Mouse (Mus musculus): ENCODE data around the gene Spata2l.
A peak's percentile ranks its signal among the peaks of the same experiment; 100 is the strongest.
"Not testable (repeated sequence)": the region's sequence is repeated elsewhere in the genome, so short reads cannot be mapped to it uniquely, and the experiment has no call there.

Gene Spata2l

DNA sequence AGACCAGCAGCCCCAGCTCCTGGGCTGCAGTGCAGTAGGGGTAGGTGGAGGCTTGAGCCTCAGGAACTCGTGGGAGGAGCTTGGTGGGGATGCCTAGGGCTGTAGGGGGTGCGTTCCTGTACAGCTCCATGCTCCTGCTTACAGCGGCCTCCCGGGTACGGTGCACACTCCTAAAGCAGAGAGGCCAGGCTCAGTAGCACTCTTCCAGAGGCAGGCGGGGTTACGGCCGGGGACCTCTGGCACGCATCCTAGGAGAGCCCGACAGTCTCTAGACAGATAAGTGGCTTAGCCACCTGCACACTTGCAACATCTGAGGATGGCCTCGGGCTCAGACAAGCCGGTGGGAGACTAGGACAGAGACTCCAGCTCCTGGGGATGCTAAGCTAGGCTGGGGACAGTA, 9.5 kb upstream of the Spata2l start:
- no peak for DNase-seq (ENCODE audit: low read depth)

DNA sequence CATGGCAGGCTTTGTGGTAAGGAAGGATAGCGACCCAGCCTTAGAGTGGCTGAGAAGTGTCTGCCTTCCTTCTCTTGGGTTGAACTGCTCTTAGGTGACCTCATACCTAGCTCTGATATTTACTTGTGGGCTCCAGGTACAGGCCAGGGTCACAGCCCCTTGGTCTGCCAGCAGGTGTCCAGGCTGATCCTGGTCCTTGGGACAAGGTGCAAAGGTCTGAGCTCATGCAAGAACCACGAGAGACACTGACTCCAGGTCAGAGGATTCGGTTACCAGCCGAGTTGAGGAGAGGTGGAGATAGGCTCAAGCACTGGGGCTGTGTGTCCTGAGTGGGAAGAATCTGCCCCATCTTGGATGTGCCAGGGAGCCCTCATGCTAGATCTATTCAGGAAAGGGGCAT, 8.3 kb upstream of the Spata2l start:
- no peak for DNase-seq (ENCODE audit: low read depth)

DNA sequence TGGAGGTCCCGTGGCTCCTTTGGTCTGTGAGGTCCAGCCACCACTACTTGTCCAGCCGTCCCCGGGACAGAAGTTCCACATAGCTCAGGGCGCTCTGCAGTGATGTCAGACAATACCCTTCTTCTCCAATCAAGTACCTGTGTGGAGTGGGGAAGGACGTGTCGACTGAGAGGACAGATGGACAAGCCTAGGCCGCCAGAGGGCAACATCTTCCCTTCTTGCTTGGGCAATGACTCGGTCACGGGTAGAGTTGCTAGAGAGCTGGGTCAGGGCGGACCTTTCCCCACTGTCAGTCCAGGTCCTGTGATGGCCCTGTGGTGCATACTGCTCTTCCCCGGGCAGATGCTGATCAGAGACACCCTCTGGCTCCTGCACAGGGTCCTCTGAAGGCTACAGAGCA, 7.0 kb upstream of the Spata2l start:
- DNase-seq (ENCODE audit: low read depth) = peak; percentile 17

DNA sequence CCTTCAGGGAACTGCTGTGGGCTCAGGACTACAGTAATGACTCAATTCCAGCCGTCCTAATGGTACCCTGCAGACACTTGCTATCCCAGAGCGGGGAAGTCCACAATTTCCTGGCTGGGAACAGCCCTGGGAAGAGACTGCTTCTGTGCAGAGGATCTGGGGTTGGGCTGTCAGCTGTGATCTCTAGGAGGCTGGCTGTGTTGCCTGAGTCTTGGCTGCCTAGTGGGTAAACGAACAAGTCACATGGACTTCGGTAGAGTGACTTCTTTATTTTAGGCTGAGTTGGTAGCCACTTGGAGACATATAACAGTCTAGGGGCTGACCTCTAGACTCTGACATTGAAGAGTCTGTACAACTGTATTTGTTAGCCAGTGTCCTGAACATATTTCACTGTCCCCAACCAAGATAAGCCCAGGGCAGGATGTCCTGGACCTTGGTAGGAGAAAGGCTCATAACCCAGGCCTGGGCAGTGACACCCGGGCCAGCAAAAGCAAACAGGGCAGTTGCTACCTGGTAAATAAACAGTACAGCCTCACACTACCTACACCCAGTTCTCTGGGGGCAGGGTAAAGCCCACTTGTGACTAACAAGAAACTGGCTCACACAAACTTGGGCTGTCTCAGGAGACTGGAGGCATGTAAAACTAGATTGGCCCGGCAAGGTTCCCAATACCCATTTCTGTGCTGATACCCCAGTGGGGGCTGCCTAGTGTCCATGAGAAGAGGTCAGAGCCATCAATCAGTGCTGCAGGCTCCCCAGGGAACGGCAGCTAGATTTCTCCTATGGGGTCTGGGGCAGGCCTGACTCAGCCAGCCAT, 6.3 kb upstream of the Spata2l start:
- DNase-seq (ENCODE audit: low read depth) = no peak

DNA sequence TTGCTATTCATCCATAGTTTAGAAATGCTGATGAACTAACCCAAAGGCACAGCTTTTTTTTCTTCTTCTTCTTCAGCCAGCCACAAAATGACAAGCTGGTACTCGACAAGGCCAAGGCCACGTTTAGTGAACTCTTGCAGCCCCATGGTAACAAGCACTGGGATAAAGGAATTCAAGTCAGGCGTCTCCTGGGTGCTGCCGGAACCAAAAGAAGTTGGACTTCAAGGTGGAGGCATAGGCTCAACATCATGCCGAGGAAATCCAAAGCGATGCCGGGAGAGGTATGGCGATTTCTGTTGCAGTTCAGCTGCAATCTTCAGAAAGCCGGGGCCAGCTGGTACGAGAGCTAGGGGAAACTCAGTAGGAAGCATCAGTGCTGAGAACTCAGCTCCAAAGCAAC, 3.4 kb upstream of the Spata2l start:
- DNase-seq (ENCODE audit: low read depth) = no peak

DNA sequence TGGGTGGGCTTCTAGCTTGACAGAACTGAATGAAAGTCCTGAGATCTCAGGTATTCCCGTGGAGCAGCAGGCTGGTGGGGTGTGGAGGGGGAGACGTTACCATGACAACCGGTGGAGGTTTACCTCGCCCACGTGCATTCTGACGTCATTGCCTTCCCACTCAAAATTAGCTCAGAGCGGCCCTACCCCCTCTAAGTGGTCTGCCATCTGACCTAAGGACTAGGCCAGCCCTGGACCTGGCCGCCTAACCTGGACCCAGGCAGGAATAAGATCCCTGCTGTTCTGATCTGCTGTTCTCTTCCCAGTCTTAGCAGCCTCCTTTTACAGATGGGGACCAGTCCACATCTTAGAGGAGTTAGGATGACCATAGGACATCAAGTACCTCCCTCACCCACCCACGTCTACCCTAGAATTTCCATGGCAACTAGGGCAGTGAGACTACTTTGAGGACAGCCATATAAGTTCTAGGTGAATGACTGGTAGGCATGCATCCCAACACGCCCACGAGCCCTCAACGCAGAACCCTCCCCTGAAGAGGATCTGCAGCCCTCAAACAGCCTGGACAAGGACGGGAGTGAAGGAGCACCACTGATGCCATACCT, 1.0 kb downstream of the Spata2l start:
- peak; percentile 30 for DNase-seq (ENCODE audit: low read depth)

DNA sequence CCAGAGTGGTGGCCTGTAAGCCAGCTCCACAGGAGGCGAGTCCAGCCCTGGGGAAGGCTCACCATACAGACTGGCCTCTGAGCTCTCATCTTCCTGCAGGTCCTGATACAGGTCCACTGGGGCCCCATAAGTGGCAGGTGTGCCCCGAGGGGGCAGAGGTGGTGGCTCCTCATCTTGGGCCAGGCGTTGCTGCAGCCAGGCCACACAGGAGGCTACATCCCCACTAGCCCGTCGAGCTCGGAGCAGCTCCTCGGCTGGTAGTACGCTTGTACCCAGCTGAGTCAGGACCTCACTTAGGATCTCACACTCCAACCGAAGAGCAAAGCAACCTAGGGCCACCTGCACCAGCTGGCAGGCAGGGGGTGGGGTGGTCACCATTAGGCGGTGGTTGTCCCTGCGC, 2.3 kb downstream of the Spata2l start:
- DNase-seq (ENCODE audit: low read depth) = no peak

DNA sequence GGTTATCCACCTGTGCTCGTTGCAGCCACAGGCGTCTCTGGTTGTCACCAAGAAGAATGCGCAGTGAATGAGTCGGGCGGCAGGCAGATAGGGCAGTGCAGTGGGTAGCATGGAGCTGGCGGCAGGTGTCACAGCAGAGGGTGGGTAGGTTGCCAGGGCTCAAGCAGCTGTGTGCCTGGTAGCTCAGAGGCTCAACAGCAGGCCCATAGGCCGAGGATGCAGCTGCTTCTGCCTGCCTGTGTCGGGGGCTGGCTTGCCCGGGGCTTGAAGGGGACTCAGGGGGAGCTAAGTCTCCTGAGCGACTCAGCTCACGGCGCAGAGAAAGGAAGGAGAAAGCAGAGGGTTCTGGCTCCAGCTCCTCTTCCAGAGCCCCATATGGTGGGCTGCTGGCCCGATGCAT, 2.7 kb downstream of the Spata2l start:
- DNase-seq (ENCODE audit: low read depth) = no peak

DNA sequence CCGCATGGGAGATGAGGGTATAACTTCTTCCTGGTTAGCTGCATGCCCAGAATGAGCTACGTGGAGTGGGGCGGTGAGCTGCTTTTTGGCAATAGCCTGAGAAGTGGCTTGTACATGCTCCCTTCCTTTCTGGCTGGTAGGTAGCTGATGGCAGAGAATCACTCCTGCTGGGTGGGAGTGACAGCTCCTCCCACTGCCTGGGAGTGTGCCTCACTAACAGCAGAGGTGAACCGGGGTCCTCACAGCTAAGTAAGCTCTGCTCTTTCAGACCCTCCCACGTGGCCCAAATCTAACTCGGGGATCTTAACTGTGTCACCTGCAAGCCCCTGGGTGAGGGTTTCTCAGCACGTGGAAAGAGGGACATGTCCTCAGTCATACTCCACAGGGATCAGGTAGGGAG, 3.5 kb downstream of the Spata2l start:
- no peak for DNase-seq (ENCODE audit: low read depth)

DNA sequence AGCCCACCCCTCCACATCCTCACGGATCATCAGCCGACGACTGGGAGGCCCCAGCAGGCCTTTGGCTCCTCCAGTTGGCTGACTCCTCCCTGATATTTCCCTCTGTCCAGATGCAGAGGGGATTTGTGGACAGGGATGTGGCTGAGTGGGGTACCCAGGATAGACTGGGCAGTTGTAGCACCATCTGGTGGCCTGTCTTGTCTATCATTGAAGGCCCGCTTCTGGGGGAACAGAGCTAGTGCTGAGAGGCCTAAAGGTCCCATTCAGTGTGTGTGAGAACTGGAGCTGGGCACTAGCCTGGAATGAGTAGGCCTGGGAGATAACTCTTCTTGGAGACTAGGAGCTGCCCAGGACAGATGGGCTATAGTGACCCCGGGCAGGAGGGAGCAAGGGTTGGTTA, 4.3 kb downstream of the Spata2l start:
- peak; percentile 38 for DNase-seq (ENCODE audit: low read depth)

DNA sequence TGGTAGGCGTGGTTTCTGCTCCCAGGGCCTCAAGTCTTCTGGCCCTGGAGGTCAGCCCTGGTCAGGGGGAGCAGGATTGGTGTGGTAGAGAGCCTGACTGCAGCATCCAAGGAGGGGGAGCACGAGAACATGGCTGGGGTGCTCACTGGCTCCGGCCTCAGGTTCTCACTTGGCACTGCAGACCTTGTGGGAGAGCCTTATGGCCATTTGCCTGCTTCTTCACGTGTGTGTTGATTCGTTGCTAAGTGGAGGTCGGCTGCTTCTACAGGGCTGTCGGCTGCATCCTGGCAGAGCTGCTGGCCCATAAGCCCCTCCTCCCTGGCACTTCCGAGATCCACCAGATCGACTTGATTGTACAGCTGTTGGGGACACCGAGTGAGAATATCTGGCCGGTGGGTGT, 5.7 kb downstream of the Spata2l start:
- DNase-seq (ENCODE audit: low read depth) = not testable (repeated sequence)

DNA sequence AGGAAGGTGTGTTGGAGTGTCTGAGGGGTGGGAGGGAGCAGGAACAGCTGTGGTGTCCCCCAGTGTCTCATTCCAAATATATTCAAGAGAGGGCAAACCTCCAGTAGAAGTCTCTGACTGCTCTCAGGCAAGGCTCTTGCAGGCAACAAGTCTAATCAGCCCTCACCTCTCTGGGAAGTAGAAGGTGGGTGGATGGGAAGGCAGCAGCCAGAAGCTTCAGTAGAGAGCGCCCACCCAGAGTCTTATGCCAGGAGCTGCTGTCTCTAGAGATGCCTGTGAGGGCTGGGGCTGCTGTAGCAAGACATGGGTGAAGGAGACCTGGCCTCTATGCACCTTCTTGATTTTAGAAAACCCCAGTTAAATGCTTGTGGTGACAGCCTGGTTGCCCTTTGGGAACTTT, 7.6 kb downstream of the Spata2l start:
- no peak for DNase-seq (ENCODE audit: low read depth)

DNA sequence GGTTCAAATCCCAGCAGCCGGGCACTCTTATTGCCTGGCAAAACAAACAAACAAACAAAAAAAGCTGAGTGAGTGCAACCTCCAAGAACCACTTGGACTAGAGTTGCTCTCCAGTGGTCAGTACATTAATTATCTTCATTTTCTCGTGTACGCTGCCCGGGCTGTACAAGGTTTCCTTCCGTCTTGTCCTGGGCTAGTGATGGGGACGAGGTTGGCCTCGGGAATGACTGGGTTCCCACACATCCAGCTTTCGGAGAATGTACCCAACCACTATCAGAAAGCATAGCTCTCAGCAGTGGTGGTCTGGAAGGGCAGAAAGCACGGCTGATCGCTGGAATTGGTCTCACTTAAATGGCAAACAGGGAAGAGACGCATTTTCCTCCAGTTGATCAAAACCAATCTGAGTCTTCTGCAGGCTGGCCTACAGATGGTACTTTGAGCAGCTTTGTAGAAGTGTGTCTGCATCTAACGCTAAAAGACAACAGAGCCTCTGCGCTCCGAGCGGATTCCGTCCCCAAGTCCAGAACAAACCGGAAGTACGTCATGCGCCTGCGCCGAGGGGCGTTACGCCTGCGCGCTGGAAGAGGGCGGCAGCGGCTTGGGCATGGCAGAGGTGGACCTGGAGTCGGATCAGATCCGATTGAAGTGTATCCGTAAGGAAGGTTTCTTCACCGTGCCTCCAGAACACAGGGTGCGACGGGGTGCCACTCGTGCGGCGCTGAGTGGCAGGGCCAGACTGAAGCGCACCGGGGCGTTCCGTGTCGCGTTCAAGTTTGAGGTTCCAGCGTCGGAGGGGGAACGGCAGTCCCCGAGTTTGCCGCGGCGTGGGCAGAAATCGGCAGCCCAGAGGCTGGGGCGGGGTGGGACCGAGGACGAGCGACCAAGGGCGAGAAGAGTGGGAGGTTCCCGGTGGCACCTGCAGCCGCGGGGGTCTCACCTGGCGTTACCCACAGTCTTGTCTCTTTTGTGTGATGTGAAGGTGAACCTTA, 11.5 kb downstream of the Spata2l start, which contains the start of gene Cdk10:
Cdk10 (plus strand) TSS at position 565 of the 989 bp plus-strand sequence.
- peak; percentile 95 for DNase-seq (ENCODE audit: low read depth)

DNA sequence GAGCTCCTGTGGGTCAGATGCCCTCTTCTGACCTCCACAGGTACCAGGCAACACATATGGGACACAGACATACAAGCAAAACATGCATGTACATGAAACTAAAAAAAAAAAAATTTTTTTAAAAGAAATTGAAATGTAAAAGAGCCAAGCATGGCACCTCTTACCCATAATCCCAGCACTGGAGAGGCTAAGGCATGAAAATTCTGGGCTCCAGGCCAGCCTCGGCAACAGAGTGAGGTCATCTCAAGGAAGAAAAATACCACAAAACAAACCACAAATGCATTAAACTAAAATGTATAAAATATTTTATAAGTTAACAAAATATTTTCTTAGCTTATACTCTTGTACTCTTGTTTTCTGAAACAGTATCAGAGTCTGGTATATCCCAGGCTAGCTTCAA, 15.1 kb downstream of the Spata2l start:
- peak; percentile 91 for DNase-seq (ENCODE audit: low read depth)

DNA sequence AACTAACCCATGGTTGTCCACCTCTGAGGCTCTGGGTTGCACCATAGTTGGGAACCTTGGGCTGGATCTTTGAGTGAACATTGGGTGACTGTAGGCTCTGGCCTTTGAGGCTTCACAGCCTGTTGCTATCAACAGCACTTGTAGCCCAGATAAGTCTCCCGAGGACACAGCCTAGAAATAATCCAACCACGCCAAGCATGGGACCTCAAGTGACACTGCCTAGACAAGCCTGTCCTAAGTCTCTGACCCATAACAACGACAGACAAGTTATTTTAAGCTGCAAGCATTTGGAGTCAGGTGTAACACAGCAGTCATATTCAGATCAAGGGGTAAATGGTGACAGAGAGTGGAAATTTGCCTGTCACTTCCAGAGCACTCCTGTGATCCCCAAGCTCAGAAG, 20.6 kb downstream of the Spata2l start:
- no peak for DNase-seq (ENCODE audit: low read depth)

DNA sequence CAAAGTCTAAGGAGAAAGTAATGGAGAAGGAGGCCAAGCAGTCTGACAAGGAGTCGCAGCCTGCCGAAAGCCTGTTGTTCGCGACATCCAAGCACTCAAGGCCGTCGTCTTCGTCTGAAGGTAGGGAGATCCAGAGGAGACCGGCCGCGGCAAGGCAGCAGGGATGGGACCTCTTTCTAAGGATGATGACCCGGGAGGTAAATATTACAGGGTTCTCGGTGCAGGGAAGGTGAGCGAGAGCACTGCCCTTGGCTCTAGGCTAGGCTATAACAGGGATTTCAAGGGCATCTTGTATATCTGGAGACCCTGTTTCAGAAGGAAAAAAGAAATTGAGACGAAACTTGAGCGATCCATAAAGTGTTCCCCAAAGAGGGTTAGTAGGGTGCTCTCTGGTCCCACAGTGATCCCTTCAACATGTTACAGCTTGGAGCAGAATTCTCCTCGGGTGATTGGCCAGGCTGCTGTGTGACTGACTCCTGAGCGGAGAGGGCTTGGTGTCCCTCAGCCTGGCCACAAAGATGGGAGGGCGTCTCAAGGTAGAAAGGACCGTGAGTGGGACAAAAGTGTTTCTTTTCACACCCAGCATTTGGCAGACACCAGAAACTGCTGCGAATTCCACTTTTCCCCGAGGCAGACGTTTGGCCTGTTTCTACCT, 22.8 kb downstream of the Spata2l start:
- DNase-seq (ENCODE audit: low read depth) = no peak

DNA sequence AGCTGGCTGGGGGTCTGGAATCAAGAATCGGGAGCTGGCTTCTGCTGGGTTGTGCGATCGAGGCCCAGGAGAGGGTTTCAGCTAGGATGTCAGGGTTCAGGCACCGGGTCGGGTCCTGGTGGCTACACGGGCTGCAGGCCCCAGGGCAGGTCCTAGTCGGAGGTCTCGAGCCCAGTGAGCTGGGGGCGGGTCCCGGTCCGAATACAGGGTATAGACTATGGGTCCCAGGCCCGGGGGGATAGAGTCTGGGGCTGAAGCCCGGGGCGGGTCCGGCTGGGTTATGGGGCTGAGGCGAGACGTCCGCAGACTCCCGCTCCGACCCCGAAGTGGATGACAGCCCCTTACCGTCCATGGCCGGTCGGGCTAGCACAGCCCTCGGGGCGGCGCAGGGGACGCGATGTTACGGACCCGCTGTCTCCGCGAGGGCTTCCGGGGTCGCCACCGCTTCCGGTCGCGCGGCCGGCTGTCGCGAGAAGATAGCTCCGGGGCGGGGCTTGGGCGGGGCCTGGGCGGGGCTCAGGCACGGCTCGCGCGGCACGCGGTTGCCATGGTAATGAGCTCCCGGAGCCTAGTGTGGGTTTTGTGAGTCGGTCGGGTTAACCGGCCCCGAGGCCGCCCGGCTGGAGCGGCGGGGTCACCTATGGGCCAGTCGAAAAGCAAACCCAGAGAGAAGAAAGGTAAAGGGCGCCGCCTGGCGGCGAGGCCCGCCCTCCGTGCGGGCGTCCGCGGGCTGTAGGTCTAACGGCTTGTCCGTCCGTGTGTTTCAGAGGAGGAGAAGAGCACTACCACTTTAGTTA, 23.5 kb downstream of the Spata2l start, which contains the start of the genes Chmp1a and Spata33:
Chmp1a (minus strand) TSS at position 443 of the 797 bp plus-strand sequence.
Spata33 (plus strand) TSS at position 512 of the 797 bp plus-strand sequence.
- DNase-seq (ENCODE audit: low read depth) = peak; percentile 98

DNA sequence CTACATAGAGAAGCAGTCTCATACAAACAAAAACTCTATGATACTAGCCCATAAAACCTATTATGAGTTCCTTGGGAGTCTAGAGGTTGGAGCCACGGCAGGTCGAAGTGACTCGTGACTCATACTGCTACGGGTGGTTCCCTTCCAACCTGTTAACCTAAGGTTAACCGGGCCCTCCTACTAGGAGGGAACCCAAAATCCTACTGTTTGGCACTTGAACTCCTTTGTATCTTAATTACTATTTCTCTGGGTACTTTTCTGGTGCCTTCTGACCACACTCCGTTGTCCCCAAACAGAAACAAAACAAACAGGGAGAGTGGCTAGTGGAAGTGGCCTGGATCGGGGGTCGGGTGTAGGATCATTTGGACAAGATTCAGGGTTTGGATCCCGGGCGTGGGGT, 24.2 kb downstream of the Spata2l start:
- DNase-seq (ENCODE audit: low read depth) = no peak

DNA sequence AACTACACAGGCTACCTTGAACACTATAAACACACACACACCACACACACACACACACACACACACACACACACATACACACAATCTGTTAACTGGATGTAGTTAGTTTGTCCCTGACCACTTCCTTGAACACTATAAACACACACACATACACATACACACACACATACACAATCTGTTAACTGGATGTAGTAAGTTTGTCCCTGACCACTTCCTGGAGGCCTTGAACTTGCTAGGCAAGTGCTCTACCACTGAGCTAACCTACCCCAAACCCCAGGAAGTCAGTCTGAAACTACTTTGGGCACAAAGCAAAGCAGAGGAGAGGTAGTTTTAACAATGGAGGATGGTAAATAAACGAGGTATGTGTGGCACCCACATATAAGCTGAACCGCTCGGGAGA, 32.5 kb downstream of the Spata2l start:
- no peak for DNase-seq (ENCODE audit: low read depth)

DNA sequence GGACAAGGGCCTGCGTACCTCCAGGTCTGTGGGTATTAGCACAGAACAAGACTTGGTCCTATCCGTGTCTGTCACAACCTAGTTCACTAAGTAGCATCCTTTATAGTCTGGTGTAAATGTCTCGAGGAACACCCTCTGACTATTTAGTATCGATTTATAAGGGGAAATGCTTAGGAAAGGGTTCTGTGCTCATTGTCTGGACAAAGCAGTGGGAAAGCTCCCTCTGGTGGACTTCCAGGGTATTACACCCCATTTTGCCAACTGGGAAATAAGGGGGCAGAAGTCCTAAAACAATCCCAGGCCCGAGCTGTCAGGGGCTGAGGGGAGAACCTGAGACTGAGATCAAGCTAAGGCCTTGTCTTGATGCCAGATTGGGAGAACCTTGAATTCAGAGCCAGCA, 33.7 kb downstream of the Spata2l start:
- peak; percentile 90 for DNase-seq (ENCODE audit: low read depth)

DNA sequence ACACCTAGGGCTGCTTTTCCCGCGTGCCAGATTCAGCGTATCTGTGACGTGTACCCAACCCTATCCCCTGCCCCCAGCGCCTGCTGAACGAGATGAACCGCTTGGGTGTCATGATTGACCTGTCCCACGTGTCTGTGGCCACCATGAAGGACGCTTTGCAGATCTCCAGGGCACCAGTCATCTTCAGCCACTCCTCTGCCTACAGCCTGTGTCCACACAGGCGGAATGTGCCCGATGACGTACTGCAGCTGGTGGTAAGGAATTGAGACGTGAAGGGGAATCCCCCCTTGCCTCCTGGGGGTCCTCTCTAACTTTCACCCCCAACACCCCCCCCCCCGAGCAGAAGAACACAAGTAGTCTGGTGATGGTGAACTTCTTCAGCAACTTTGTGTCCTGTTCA, 36.2 kb downstream of the Spata2l start:
- DNase-seq (ENCODE audit: low read depth) = no peak
